10 mouse cellular contexts compared by ENCODE assay signal in the genomic region with DNA sequence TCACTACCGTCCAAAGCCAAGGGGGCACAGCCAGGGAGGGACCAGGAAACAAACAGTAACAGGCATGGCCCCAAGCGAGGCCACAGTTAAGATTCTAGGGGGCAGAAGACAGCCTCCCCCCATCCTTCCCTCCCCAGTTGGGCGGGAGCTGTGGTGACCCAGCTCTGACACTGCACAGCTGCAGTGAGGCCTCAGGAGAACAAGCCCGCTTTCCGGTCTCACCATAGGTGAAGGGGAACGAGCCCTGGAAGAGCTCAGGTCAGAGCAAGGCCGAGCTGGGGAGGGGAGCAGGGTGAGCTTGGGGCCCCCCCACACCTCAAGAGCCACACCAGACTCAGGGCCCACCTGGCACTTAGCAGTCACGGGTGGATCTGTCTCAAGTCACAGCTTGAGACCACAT. TPM values are rescaled to one million over a fixed set of nuclear protein-coding genes. Genes with fewer than 3 reads are reported as not detected.
DNase-seq lines count a peak whose midpoint lies in the region; ATAC-seq and TF ChIP-seq lines count a peak whose summit lies in the region.
"Had no signal": no experiment of that assay in that cellular context is flagged by ENCODE, and none has a peak within 500 bp of the region (broad histone marks: within the 10 kb centered on the region; RNA-seq: fewer than 3 reads in every experiment).

No protein-coding gene starts in this region.

- TF ChIP-seq POLR2A in cerebellum, adult 2 months (IDR thresholded peaks at IDR 0.05; ENCODE audit: borderline replicate concordance, insufficient read depth, low read length), result no peak

- H3K4me3 ChIP-seq in gastrocnemius, adult 2 months, result peak overlapping the region; percentile 87
- H3K4me3 ChIP-seq in megakaryocyte, embryonic 14.5 days (replicated peaks), result peak overlapping the region; percentile 92
- H3K4me3 ChIP-seq in liver, embryonic 13.5 days (replicated peaks), result no peak overlapping the region
- H3K4me3 ChIP-seq in cerebellum, adult 2 months (replicated peaks; ENCODE audit: insufficient read depth, low read depth, low read length), result no peak overlapping the region
- no peak overlapping the region for H3K4me3 ChIP-seq in midbrain, embryonic 11.5 days (ENCODE audit: low read depth, low read length)

- no peak for DNase-seq in gastrocnemius, adult 2 months
- no peak for DNase-seq in gastrocnemius, adult 18-20 months (ENCODE audit: low spot score)
- no peak for DNase-seq in liver, embryonic 13.5 days
- DNase-seq in thymus, postnatal 36 days, result peak; percentile 49 to 68
- DNase-seq in cerebellum, adult 2 months, result no peak
- DNase-seq in midbrain, embryonic 11.5 days (ENCODE audit: low spot score, missing footprints), result no peak
- DNase-seq: gastrocnemius, postnatal 10 days had no signal

- peak overlapping the region; percentile 97 for H3K27ac ChIP-seq in gastrocnemius, adult 2 months
- H3K27ac ChIP-seq in liver, embryonic 13.5 days, result peak overlapping the region; percentile 13
- H3K27ac ChIP-seq in cerebellum, adult 2 months (ENCODE audit: insufficient read depth, low read length), result no peak overlapping the region
- no peak overlapping the region; the same call in 1 of the 2 replicates for H3K27ac ChIP-seq in midbrain, embryonic 11.5 days (ENCODE audit: low read depth, low read length)
- H3K27ac ChIP-seq: macrophage had no signal

- peak overlapping the region; percentile 57 for H3K4me2 ChIP-seq in liver, embryonic 13.5 days
- H3K4me2 ChIP-seq in midbrain, embryonic 11.5 days, result no peak overlapping the region

- ATAC-seq in megakaryocyte, adult 5-6 weeks (ENCODE audit: poor library complexity, severe bottlenecking), result no peak
- ATAC-seq in liver, embryonic 13.5 days (ENCODE audit: low read depth), result no peak
- no peak; the same call in 1 of the 2 replicates for ATAC-seq in midbrain, embryonic 11.5 days (ENCODE audit: low FRiP score)

- TF ChIP-seq CTCF in gastrocnemius, adult 2 months (IDR thresholded peaks at IDR 0.05), result no peak
- no peak for TF ChIP-seq CTCF in cerebellum, adult 2 months (IDR thresholded peaks at IDR 0.05; ENCODE audit: borderline replicate concordance, insufficient read depth, low read depth, low read length)

- intact Hi-C loops in gastrocnemius, adult 2 months (cut with DNase I), result loop anchor here (5.0 kb wide), 1 partner anchor 211 kb away; no protein-coding TSS in a partner anchor

- H3K27me3 ChIP-seq in megakaryocyte, embryonic 14.5 days (replicated peaks), result peaks cover 12% of the 10 kb centered on the region
- peaks cover 30% of the 10 kb centered on the region for H3K27me3 ChIP-seq in liver, embryonic 13.5 days
- H3K27me3 ChIP-seq in cerebellum, adult 2 months (ENCODE audit: control insufficient read depth, insufficient read depth, low read length), result no peaks in the 10 kb centered on the region
- H3K27me3 ChIP-seq in midbrain, embryonic 11.5 days (ENCODE audit: control insufficient read depth, insufficient read depth, low read length), result no peaks in the 10 kb centered on the region

- H3K9me3 ChIP-seq in megakaryocyte, embryonic 14.5 days, result no peaks in the 10 kb centered on the region
- H3K9me3 ChIP-seq in liver, embryonic 13.5 days (replicated peaks), result no peaks in the 10 kb centered on the region
- H3K9me3 ChIP-seq in midbrain, embryonic 11.5 days (ENCODE audit: control insufficient read depth, low read length), result no peaks in the 10 kb centered on the region

- peaks cover 100% of the 10 kb centered on the region for H3K4me1 ChIP-seq in megakaryocyte, embryonic 14.5 days
- peaks cover 94% of the 10 kb centered on the region for H3K4me1 ChIP-seq in liver, embryonic 13.5 days (replicated peaks)
- peaks cover 93% of the 10 kb centered on the region for H3K4me1 ChIP-seq in cerebellum, adult 2 months (ENCODE audit: control insufficient read depth, insufficient read depth, low read length)
- peaks cover 41% of the 10 kb centered on the region for H3K4me1 ChIP-seq in midbrain, embryonic 11.5 days (ENCODE audit: control insufficient read depth, insufficient read depth, low read length)

- H3K36me3 ChIP-seq in megakaryocyte, embryonic 14.5 days (replicated peaks; ENCODE audit: low read length), result peaks cover 54% of the 10 kb centered on the region
- H3K36me3 ChIP-seq in liver, embryonic 13.5 days, result peaks cover 10% of the 10 kb centered on the region
- no peaks in the 10 kb centered on the region for H3K36me3 ChIP-seq in midbrain, embryonic 11.5 days (ENCODE audit: control insufficient read depth, insufficient read depth, low read length)

- WGBS in liver, embryonic 13.5 days (ENCODE audit: insufficient replicate concordance), result 51% methylated on average over 8 of the region's 8 CpGs
- 78% methylated on average over 8 of the region's 8 CpGs for WGBS in cerebellum, adult 2 months
- 48% methylated on average over 8 of the region's 8 CpGs for WGBS in midbrain, embryonic 11.5 days

- no peak overlapping the region for H3K9ac ChIP-seq in liver, embryonic 13.5 days
- no peak overlapping the region for H3K9ac ChIP-seq in midbrain, embryonic 11.5 days (ENCODE audit: low read length)

RNA-seq across cellular contexts. Expression of gene Rflna, which starts 52.9 kb away (rescaled TPM):
- not detected for total RNA-seq in gastrocnemius, adult 2 months (2021)
- not detected for total RNA-seq in gastrocnemius, adult 18-20 months (2021)
- not detected in 2 replicates for polyA plus RNA-seq in megakaryocyte, embryonic 14.5 days (2012; ENCODE audit: insufficient read depth, low replicate concordance)
- not detected in 2 replicates for total RNA-seq in megakaryocyte, adult 5-6 weeks (2015)
- not detected in 2 replicates for total RNA-seq in megakaryocyte, adult 5-6 weeks (2017)
- polyA plus RNA-seq in liver, embryonic 13.5 days (2015; fragmentation: Nextera tagmentation; extraction: Ambion mirVana), result 0.27 and 0.32 TPM in 2 replicates
- 0.61 and 1.4 TPM in 2 replicates for polyA plus RNA-seq in cerebellum, adult 2 months (2012; rRNA removed)
- polyA plus RNA-seq in midbrain, embryonic 11.5 days (2014; fragmentation: Nextera tagmentation; extraction: Ambion mirVana), result 4.0 and 4.4 TPM in 2 replicates
- polyA plus RNA-seq: macrophage had no signal

Comparison
In these comparisons a context has a peak if more than half of its experiments do, and no peak if none do; other contexts are left out.
1. DNase-seq: peak in thymus, postnatal 36 days (2 of 2); none in gastrocnemius, adult 2 months (single experiment), gastrocnemius, adult 18-20 months (single experiment), liver, embryonic 13.5 days (single experiment), cerebellum, adult 2 months (0 of 2) and midbrain, embryonic 11.5 days (single experiment).
2. H3K27ac ChIP-seq: peak in gastrocnemius, adult 2 months (single experiment) and liver, embryonic 13.5 days (single experiment); none in cerebellum, adult 2 months (single experiment) and midbrain, embryonic 11.5 days (single experiment).
3. H3K4me3 ChIP-seq: peak in gastrocnemius, adult 2 months (single experiment) and megakaryocyte, embryonic 14.5 days (single experiment); none in liver, embryonic 13.5 days (single experiment), cerebellum, adult 2 months (single experiment) and midbrain, embryonic 11.5 days (single experiment).